Mouse (Mus musculus) layer of hippocampus, adult 18-20 months (tissue): ENCODE results near the gene Fam214a. TPM values are rescaled to one million over a fixed set of nuclear protein-coding genes. Genes with fewer than 3 reads are reported as not detected.

Source experiments
- DNase-seq, 2 experiments: peaks; one replicate each; pipeline ENCODE4 v3.0.0; 2022; ENCODE audit warnings: low spot score in 2 of 2
- long read RNA-seq: library from polyadenylated mRNA; stranded (forward); transcript quantifications from one replicate; pipeline ENCODE4 v2.0.0, GENCODE M21; 2021
- total RNA-seq, 2 experiments: library from RNA; stranded (reverse); gene quantifications; 2 replicates each; pipeline ENCODE4 v1.2.3; 2021

The Fam214a gene
- 10 to 100 TPM; 38.5 to 40.8 TPM for total RNA-seq
- long read RNA-seq, full-length matches to known transcripts = 12 of 24 reads
- long read RNA-seq, partial matches to known transcripts = 5 of 24 reads
- long read RNA-seq, other reads (novel, unspliced or antisense) = 7 of 24 reads

DNA sequence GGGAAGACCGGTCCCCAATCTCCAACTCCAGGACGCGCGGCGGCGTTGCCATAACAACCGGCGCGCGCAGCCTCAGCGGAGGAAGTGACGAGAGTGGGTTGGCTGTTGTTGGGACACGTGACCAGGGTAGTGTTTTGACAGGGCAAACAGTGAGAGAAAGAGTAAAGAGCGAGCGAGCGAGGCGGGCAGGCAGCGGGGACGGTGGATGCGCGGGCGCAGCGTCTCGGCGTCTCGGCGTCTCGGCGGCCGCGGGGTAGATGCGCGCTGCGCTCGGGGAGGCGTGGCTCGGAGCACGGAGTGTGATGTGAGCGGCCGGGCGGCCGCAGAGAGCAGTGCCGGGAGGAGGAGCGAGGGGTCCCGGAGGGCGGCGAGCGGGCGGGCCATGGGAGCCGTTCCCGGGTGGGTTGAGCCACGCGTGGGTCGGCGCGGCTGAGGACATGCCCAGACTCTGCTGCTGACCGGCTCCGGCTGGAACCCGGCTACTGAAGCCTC is at the start of gene Fam214a:
TSS of gene Fam214a (plus strand) at position 129 of the 492 bp plus-strand sequence.
- DNase-seq = peak; percentile 96 to 98

DNA sequence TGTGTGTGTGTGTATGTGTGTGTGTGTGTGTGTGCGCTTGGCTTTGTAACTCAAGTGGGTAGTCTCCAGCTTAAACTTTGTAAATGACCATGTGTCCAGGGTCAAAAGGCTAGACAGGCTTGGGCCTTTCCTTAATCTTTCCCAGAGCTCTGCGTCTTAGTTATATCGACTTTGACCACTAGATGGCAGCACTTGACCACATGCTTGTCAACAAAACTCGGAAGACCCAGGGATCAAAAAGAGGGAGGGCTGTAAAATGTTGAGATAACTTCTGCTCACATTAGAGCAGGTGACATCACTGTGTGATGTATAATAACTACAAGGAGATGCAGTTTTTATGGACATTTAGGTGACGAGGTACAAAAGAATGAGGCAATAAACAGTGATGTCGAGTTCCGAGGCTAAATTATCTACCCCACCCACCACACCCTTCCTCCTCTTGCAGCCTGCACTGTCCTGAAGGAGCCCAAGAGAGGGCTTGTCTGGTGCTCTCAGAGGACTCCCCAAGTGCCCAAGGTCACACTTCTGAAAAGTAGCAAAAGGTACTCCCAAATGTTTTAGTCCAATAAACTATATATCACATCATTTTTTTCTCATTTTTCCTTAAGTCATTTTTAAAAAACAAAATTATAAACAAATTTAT is 47.7 kb upstream of the Fam214a start:
- peak; percentile 29 to 85 for DNase-seq

DNA sequence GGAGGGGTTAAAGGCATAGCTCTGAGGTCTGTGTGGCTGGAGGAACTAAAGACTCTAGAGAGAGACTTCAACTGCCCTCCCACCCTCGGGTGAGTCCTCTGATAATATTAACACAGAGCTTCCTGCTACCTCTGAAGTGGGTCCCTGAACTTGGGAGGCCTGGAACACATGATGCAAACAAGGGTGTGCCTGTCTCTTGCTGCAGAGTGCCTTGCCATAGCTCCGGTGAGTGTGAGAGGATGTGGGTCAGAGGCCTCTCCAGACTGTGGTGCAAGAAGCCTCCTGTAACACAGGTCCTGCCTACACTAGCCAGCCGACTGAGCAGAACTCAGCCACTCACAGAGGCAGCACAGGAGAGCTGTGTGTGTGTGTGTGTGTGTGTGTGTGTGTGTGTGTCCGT is 45.7 kb upstream of the Fam214a start:
- no peak for DNase-seq

DNA sequence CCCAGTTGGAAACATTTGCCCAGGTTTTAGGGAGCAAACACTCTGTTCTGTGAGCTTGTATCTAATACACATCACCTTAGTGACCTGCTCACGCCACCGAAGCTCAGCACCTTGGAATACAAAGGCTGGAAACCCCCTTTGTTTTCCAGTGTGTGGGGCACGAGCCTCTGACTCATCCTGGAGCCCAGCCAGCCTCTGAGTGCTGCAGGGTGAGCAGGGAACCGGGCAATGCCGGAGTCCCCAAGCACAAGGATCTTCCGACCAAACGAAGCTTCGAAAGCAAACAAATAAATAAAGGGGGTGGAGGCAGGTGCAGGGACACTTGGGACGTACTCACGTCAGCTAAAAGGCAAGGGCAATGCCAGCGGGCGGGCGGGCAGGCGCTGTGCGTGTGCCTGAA is 43.4 kb upstream of the Fam214a start:
- peak in 1 of 2 experiments; percentile 23 for DNase-seq

GRCm38 (mm10) chr9:74910226-74910759 is 42.4 kb upstream of the Fam214a start:
- DNase-seq = no peak

- DNase-seq = no peak
Measured at GRCm38 (mm10) chr9:74911430-74911829, 41.3 kb upstream of the Fam214a start.

DNA sequence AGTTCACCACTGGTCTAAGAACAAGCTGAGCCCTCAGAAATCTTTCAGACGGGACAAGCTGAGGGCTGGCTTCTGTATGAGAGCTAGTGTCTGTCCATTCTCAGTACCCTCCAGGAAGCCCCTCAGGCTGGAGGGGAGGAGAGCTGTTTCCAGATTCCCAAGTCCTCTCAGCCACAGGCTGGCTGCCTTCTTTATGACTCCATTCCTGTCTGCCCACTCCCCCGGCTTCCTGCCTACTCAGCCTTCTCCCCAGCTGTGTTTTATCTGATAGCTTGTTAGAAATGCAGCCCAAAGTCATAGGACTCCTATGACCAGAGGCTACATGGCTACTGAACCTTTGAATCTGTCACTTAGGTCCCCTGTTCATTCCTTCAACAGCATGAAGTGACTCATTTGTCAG is 40.8 kb upstream of the Fam214a start:
- DNase-seq = no peak

DNA sequence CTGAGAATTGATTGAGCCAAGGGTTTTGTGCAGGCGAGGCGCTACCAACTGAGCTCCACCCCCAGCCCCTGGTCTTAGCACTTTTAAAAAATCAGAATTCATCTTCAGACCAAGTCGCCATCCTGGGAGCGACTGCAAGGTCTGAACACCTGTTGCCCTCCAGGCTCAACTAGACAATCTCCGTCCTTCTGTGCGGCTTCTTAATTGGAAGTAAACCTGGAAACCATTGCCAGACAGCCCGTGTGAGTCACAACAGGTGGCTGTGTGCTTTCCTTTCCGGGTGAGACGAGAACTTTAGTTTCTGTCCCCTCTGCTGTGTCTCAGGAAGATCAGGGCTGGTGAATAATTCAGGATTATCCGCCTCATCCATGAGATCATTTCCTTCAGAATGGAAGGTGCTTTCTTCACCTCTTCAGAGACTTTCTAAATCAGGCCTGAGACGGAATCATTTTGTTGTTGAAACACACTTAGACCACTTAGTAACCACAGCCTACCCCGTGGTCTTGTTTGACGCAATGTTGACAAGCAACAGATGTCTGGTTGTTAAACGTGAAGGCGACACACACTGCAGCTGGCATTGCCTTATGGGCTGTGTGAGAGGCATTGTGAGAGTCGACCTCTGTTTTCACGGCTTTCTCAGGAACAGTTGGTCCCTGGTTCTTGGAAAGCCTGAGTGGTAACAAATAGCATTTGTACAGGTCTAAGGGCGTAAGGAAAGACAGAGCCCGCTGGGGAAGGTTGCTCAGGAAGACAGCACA is 39.9 kb upstream of the Fam214a start:
- no peak for DNase-seq

DNA sequence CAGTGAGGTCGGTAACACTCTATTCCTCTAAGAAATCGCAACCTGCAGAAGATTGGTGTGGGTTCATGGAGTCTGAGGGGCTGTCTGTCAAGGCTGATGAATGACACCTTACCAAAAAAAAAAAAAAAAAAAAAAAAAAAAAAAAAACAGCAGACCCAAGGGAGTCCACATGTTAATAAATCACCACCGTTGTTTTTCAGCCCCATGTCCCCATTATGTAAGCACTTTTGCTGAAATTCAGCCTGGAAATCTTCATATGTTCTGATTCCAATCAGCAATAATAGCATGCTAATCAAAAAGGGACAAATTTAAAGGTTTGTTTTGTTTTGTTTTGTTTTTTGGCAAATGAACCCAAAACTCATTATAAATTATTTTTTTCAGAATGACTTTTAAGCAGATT is 37.1 kb upstream of the Fam214a start:
- no peak for DNase-seq

DNA sequence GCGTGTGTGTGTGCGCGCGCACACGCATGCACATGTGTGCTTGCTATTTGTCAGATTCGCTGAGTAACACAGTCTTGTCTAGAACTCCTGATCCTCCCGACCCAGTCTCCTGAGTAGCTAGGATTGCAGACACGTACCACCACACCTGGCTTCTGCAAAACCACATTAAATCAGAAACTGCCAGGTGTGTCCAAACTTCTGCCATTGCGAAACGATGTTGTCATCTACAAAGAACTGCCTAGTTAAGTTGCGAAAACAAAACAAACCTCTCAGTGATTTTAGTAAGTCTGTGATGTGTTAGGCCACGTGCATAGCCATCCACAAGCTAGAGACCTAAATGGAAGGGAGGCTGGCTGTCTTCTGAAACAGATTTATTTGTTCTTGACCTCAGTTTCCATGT is 32.2 kb upstream of the Fam214a start:
- no peak for DNase-seq

DNA sequence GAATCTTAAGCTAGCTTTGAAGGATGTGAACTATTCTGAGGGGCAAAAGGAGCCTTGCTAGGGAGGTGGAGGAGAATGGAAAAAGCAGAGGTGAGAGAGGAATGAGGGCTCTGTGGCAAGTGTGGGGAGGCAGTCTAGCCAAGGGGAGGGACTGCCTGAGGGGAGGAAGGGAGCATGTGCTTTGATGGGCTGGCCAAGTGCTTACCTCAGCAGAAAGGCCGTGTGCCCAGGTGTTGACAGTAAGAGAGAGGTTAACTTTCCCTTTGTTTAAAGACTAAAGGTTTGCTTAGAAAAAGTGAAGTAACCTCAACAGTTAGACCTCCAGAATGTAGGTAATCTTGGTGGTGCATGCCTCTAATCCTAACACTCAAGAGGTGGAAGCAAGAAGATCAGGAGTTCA is 31.3 kb upstream of the Fam214a start:
- DNase-seq = no peak

GRCm38 (mm10) chr9:74922884-74923283 is 29.8 kb upstream of the Fam214a start:
- no peak for DNase-seq

GRCm38 (mm10) chr9:74923291-74923977 is 29.2 kb upstream of the Fam214a start:
- no peak for DNase-seq

GRCm38 (mm10) chr9:74925220-74925769 is 27.4 kb upstream of the Fam214a start:
- no peak for DNase-seq

- no peak for DNase-seq
Measured at GRCm38 (mm10) chr9:74929981-74930423, 22.7 kb upstream of the Fam214a start.

DNA sequence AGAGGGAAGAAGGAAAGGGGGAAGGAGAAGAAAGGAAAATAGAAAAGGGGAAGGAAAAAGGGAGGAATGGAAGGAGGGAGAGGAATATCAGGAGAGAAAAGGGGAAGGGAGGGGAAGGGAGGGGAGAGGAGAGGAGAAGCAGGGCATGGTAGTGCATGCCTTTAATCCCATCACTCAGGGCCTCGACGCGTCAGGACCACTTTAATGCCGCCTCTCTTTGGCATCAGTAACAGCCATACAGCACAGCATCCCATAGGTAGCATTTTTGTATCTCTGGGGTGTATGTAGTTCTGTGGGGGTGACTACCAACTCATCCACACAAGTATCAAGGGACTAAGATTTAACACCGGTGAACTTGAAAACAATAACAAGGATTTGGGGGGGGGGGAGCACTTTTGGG is 22.0 kb upstream of the Fam214a start:
- DNase-seq = no peak

GRCm38 (mm10) chr9:74935289-74935688 is 17.4 kb upstream of the Fam214a start:
- no peak for DNase-seq

DNA sequence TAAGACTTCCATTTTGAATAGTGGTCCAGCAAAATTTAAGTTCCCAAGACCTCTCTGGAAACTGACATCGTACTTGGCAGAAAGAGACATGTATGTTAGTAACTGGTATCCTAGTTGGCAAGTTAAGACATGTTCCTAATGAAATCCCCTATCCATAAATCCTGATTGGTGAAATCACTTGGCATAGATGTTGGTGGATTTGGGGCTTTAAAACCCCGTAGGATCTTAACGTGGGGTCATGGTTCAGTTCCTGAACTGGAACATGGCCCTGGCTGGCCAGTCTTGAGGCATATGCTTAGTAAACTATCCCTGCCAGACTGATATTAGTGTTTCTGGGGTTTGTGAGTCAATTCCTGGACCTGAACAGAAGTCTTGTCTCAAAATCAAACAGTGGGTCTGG is 14.9 kb upstream of the Fam214a start:
- DNase-seq = no peak

DNA sequence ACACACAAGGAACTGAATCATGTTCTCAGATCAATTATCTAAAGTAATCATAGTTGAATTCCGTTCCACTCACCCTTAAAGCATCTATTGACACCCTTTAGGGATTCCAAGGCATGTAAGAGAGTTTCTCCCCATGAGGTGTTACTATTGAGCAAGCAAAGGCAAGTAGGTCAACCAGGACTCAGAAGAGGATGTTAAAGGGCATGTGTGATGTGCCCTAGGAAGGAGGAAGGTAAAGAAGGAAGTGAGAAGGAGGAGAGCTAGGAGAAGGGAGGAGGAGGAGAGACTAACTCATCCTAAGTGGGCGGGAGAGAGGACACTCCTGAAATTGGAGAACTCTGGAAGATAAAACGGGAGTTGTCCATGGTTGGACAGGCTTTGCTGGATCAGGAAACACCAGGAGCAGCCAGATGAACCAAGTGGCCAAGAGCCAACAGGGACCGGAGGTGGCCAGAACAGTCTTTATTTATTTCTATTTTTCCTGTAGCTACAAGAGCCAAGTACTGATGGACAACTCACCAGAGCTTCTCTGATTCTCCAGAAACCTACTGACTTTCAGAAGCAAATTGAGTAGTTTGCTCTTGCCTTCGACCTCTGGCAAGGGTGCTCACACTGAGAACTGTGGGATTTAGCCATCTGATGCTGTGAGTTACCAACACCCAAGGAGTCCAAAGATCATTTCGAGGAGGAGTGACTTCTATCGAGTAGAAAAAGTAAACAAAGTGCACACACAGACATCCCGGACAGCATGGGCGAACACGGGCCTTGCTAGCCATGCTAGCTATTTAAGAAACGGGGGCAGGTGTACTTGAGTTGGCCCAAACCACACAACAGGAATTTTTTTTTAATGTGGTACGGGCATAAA is 13.8 kb upstream of the Fam214a start:
- DNase-seq = no peak

- no peak for DNase-seq
Measured at GRCm38 (mm10) chr9:74946713-74947402, 5.8 kb upstream of the Fam214a start.
